Mouse (Mus musculus): ENCODE results near the gene Glmp.
A peak's percentile ranks its signal among the peaks of the same experiment; 100 is the strongest.

DNA sequence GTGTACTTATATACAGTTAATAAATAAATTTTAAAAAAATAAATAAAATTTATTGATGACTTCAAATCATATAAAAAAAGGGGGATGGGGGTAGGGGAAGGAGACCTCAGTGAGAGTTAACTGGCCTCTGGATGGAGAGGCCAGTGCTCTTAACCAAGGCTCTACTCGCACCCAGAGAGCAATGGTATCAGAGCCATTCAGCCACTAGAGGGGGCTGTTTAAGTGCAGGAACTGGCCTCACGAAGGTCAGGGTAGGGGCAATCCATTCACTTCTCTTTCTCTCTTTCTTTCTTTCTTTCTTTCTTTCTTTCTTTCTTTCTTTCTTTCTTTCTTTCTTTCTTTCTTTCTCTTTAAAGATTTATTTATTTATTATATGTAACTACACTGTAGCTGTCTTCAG lies 6.5 kb downstream of the Glmp start:
- TF ChIP-seq CTCF (IDR thresholded peaks at IDR 0.05; ENCODE audit: low read depth, low read length) = peak; percentile 78
- TF ChIP-seq POLR2A (IDR thresholded peaks at IDR 0.05; ENCODE audit: extremely low read depth, insufficient read depth, low read length) = no peak

All from liver, adult 2 months (tissue).